Mouse (Mus musculus) gastrocnemius, adult 8-10 months (tissue): ENCODE data around the gene Trak1. TPM values are rescaled to one million over a fixed set of nuclear protein-coding genes. Genes with fewer than 3 reads are reported as not detected.
"Not testable (repeated sequence)": the region's sequence is repeated elsewhere in the genome, so short reads cannot be mapped to it uniquely, and the experiment has no call there.

Source experiments
- DNase-seq, 2 experiments: peaks; one replicate each; pipeline ENCODE4 v3.0.0; 2022; ENCODE audit warnings: low spot score in 2 of 2
- total RNA-seq, 4 experiments: library from RNA; stranded (reverse); gene quantifications; 2 replicates each; pipeline ENCODE4 v1.2.4; 2022

The Trak1 gene
- total RNA-seq, 4 experiments from 2014 or later = 133 to 200 (median 169) TPM

GRCm38 (mm10) chr9:121426451-121426850 is 129.1 kb downstream of the Trak1 start:
- no peak for DNase-seq

- DNase-seq = no peak
Measured at GRCm38 (mm10) chr9:121426902-121427301, 129.6 kb downstream of the Trak1 start.

- no peak for DNase-seq
Measured at GRCm38 (mm10) chr9:121429592-121429991, 132.3 kb downstream of the Trak1 start.

GRCm38 (mm10) chr9:121430379-121430778 is 133.1 kb downstream of the Trak1 start:
- DNase-seq = peak in 1 of 2 experiments; percentile 25

- DNase-seq = no peak
Measured at GRCm38 (mm10) chr9:121433745-121434528, 136.6 kb downstream of the Trak1 start.

DNA sequence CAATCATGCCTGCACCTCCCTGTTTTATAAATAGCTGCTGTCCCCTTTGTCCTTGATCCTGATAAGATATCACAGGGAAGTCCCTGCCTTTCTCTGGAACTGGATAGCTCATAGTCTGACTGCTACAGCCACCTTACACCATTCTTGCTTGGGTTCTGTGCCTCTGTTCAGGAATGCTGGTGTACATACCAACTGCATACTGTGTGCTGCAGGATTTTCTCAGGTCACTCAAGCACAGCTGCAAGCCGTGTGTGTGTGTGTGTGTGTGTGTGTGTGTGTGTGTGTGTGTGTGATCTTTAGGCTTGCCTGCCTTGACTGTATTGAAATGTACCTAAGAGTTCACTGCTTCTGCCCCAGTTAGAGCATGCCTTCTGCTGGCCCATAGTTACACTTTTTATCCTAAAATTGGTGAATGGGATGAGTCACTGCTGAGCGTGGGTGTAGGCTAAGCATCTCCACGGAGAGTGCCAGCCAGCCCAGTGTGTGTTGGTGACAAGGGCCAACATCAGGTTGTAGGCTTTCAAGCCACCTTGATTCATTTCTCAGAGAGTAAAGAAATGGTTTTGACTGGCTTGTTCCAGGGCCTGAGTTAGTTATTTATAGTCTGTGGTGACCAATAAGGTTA is 138.1 kb downstream of the Trak1 start:
- DNase-seq = no peak

GRCm38 (mm10) chr9:121436501-121436900 is 139.2 kb downstream of the Trak1 start:
- no peak for DNase-seq

DNA sequence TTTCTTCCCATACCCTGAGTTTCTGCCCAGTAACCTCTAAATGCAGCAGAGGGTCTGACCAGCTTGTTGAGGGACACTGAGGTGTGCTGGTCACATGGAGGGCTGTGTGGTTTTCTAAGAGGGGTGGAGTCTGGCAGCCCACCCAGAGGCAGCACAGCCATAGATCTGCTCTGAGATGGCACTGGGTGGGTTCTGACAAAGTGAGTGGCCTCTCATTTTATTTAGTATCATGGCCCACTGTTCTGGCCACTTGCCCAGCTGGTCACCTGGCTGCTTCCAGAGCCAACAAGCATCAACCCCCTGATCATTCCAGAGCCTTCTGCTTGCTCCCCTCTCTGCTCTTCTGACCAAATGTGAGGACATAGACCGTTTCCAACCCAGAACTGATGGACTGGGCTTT is 144.8 kb downstream of the Trak1 start:
- DNase-seq = no peak

- no peak for DNase-seq
Measured at GRCm38 (mm10) chr9:121443696-121444366, 146.5 kb downstream of the Trak1 start.

DNA sequence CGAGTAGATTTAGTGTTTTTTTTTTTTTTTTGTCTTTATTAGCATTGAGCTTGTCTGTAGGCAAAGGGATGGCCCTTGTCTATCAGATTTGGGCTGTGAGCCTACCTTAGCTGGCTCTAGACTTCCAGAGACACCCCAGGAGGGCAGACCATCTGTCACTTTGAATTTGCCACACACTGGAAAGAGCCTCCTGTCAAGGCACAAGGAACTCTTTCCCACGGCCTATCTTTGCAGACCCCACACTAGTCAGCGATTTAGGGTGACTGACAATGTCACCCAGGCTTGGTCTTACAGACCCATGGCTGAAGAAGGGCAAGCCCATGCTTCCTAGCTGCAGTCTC is 147.0 kb downstream of the Trak1 start:
- DNase-seq = no peak

DNA sequence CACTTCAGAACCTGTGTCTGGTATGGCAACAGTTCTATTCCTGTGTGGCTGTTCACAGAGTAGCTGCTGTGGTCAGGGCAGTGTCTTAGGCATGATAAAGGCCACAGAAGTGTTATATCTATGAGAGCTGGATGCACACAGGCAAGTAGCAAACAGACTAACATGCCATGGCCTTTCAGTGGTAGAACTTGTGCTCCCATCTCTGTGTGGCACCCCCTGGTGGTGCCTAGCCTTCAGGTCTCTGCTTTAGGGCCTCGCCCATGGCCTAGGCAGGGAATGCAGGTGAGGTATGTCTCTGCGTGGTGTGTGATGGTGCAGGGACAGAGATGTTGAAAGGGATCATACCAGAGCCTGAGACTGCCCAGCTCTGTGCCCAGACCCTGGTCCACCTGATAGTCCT is 148.1 kb downstream of the Trak1 start:
- no peak for DNase-seq

- DNase-seq = no peak
Measured at GRCm38 (mm10) chr9:121446431-121446831, 149.1 kb downstream of the Trak1 start.

DNA sequence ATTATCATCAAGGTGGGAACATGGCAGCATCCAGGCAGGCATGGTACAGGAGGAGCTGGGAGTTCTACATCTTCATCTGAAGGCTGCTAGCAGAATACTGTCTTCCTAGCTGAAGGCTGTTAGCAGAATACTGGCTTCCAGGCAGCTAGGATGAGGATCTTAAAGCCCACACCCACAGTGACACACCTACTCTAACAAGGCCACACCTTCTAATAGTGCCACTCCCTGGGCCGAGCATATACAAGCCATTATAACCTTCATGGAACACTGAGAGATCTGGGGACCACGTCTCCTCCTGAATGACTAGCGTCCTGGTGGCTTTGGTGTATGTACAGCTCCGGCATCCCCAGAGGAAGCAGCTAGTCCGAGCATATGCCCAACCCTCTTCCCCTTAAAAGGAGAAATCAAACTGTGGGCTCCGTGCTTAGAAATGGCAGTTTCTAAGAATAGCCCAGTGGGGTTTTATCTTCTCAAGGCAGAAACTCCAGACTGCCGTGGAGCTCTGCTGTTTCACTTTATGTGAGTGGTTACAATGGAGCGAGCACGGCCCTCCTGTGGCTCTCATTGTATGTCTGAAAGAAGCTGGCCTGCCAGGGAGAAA is 155.1 kb downstream of the Trak1 start:
- not testable (repeated sequence) for DNase-seq

GRCm38 (mm10) chr9:121454891-121455290 is 157.6 kb downstream of the Trak1 start:
- DNase-seq = no peak

DNA sequence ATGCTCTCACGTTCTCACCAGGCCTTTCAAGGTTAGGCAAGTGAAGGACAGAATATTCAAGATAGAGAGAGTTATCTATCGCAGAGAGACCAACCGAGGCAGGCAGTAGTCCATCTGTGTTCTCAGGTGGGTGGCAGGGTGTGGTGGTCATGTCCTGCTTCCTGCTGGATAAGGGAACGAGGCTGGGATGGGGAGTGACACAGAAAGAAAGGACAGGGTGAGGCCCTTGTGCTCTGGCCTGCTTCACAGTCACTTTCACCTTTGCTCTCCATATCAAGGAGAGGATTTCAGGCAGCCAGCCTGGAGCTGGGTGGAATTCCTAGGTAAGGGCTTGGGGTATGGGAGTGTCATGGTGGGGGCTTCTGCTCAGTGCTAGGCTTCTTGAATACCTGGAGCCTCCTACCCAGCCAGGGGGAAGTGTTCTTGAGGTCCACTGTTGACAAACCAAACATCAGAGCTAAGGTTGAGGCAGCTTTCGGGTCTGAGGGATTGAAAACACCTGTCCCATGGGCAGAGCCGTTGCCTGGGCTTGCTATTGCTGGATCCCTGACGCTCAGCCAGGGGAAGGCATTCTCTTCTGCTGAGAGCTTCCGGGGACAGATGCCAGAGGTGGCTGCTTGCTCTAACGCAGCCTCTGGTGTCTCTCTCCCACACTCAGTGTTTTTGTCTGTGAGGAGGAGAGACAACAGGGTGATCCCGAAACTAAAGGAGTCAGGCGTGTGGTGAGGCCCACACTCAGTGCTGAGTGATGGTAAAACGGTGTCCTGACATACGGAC is 159.6 kb downstream of the Trak1 start:
- DNase-seq = no peak

DNA sequence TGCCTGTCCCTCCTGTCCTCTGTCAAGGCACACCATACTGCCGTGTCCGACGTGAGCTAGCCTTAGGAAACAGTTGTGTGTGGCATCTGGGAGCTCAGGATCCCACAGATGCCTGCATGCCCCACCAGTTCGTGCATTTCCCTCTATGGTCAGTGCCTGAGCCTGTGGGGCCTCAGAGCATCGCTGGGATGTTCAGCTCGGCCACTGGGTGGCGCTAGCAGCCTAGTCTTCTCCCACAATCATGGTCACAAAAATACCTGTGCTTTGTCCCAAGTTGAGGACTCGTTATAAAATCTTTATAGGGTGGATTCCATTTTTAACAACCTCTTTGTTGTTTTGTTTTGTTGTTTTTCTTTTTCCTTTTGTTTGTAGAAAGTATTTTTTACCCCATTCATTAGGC is 161.2 kb downstream of the Trak1 start:
- no peak for DNase-seq

DNA sequence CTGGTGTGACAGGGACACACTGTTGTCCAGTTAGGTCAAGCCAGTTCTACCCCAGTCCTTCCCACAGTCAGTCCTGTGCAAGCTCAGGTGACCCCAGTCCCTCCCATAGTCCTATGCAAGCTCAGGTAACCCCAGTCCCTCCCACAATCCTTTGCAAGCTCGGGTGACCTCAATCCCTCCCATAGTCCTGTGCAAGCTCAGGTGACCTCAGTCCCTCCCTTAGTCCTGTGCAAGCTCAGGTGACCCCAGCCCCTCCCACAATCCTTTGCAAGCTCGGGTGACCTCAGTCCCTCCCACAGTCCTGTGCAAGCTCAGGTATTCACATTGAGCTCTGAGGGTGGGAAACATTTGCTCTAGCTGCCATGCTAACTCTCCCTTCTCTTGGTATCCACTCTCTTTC is 162.6 kb downstream of the Trak1 start:
- no peak for DNase-seq

DNA sequence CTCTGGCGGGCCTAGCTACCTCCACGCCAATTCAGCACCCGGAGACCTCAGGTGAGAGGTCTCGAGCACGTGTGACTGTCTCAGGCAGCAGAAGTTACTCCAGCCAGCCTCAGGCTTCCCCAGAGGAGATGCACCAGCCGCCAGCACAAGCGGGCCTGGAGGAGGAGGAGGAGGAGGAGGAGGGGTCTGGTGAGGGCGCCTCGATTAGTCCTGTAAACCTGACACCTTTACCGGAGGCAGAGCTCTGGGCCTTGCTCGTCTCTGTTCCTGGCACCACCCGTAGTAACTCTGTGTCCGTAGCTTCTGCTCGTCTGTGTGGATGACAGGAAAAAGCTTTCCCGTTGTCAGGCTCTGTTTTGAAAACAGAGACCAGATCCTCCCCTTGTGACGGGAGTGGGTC is 163.2 kb downstream of the Trak1 start:
- DNase-seq = no peak

- DNase-seq = no peak
Measured at GRCm38 (mm10) chr9:121467460-121467859, 170.2 kb downstream of the Trak1 start.

DNA sequence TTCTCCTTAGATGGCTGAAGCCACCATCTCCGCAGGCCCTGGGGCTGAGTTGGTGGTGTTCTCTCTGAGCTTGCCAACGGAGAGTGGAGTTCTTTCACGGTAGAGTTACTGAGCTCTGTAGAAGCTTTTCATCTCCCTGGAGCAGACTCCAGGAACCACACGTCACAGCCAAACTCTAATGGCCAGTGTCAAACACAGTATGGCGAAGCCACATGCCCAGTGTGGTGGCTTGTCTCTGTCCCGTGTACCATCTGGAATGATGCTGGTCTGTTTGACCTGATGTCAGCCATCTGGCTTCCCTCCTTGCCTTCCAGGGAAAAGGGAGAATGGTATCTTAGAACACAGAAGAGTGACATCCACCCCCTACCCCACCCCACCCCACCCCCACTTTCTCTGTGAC is 172.4 kb downstream of the Trak1 start:
- no peak for DNase-seq

GRCm38 (mm10) chr9:121474771-121475170 is 177.5 kb downstream of the Trak1 start:
- DNase-seq = no peak
